Mouse (Mus musculus) gastrocnemius, postnatal 10 days (tissue): ENCODE data around the gene Rad18. TPM values are rescaled to one million over a fixed set of nuclear protein-coding genes. Genes with fewer than 3 reads are reported as not detected.
"Not testable (repeated sequence)": the region's sequence is repeated elsewhere in the genome, so short reads cannot be mapped to it uniquely, and the experiment has no call there.

Source experiments
- DNase-seq: peaks from one replicate; pipeline ENCODE4 v3.0.0; 2021; ENCODE audit warnings: mixed read lengths
- long read RNA-seq, 2 experiments: library from polyadenylated mRNA; stranded (forward); transcript quantifications; one replicate each; pipeline ENCODE4 v2.0.0; 2021
- total RNA-seq, 2 experiments: library from RNA; stranded (reverse); gene quantifications; 2 replicates each; pipeline ENCODE4 v1.2.3; 2021

The Rad18 gene
- total RNA-seq, result 1 to 10 TPM; 4.1 to 4.8 TPM
- long read RNA-seq, experiment 1, partial matches to known transcripts, result 0 of 3 reads
- long read RNA-seq, experiment 1, other reads (novel, unspliced or antisense), result 2 of 3 reads
- long read RNA-seq, experiment 2, result 0 reads

DNA sequence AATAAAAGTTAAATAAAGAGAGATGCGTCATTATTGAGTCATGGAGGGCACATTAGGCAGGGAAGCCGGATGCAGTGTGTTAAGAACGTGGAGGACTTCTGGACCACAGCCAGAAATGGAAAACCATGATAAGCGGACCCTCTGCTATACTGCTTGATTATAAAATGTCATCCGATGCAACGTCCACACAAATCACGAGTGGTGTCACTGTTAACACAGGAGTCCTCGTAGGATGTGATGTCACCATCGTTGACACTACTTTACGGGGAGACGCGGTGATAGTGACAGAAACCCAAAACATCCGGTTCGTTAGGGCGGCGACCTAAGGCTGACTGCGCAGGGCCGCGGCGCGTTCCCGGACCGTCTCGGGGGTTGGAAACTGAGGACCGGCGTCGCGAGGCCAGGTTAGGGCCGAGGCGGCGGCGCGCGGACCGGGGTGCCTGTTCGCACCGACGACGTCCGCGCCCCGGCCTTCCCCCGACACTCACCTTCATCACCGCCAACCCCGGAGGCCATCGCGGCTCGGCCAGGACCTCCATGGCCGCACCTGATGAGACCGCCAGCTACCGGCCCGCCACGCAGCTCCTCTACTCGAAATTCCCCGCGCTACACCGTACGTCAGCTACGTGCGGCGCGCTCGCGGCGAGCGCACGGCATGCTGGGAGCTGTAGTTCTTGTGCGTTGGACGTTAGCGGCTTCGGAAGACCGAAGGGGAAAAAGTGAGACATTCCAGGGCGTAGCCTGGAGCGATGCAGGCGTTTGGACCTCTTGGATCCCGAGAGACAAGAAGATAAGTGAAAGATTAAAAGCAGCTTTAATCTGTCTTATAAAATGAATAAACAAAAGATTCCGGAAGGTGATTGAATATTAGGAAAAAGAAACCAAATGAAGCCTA lies at the start of gene Rad18:
Rad18 (minus strand) TSS at position 631 of the 895 bp plus-strand sequence.
- peak; percentile 84 for DNase-seq

DNA sequence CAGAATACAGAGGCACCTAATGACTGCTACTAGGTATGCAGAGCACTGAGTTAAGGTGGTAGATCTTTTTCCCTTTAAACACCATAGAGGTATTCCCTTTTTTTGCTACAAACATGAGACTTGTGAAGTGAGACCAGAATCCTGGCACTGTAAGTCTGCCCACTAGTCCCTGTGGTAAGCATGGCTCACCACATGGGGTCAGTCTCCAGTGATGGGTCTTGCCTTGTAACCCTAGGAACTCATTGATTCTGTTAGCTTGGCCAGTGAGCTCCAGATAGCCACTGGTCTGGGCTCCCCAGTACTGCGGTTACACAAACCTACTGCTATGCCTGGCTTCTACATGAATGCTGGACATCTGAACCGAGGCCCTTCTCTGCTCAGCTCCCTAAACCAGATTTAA lies 45.8 kb upstream of the Rad18 start:
- no peak for DNase-seq

DNA sequence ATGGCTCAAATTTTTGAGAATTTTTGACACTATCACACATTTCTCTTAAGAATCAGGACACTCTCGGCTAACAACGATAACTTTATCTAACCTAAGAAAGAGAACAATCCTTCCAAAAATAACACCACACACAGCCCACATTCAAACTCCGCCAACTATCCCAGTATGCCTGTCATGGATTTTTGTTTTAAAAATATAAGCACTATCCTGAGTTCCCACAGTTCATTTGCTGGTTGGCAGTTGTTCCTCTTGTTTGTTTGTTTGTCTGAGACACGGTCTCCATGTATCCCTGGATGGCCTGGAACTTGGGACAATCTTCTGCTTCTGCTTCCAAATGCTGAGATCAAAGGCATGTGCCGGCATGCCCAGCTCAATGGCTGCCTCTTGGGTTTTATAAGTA lies 45.3 kb upstream of the Rad18 start:
- no peak for DNase-seq

DNA sequence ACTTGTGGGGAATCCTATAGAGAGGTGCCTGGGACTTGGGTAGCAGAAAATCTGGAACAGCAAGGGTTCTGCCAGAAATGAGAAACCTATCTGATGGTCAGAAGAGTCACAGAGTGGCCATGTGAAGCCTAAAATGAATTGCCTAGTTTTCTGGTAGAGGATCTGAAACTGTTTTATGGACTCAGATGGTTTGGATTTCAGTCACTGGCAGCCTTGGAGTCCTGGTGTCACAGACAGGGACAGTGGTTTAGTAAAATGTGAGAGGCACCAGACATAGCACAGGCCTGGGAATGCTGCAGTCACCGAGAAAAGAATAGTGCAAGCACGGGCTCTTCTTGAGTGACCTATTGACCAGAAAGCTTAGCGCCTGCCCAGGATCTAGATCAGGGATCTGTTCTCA lies 43.1 kb upstream of the Rad18 start:
- DNase-seq, result no peak

DNA sequence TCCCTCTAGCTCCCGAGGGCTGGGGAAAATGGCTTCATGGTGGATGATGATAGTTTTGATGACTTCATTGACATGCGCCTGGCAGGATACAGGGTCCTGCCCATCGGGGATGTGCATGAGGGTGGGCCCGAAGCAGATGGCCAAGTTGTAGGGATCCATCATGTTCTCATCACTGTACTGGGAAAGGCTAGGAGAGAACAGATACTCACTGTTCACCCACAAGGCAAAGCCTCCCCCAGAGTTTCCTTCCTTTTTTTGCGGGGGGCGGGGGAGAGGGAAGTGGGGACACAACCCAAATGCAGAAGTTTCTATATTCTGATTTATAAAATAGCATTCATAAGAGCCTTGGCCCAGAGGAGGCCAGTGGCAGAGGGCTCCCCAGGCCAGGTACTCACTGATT lies 42.4 kb upstream of the Rad18 start:
- no peak for DNase-seq

DNA sequence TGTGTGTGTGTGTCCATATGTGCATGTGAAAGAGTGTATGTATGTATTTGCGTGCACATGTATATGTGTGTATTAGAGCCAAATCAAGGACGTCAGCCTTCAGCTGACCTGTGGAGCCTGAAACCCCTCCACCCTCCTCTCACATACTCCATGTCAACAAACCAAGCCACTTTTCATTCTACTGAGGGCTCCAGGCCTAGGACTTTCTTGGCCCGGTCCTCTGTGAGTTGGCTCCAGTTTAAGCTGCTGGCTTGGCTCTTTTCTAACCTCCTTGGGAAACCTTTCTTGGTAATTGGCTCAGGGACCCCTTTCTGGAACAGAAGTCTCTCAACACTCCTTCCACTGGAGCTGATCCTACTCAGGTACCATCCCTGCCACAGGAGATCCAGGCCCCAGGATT lies 40.0 kb upstream of the Rad18 start:
- DNase-seq, result no peak

DNA sequence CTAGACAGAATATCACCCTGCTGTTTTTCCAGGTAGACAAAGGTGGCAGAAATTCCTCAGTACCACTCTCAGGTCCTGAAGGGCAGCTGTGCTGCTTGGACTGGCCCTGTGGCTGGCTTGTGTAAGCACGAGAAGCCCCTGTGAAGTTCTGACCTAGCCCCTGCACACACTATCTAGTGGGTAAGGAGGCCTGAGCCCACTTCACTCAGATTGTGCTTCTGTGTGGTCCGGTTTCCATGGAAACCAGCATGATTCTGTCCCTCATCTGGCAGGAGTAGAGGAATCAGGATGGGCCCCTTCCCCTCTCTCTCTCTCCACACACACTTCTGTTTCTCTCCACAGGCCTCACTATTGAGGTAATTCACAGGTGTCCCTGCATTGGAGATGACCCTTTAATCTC lies 38.6 kb upstream of the Rad18 start:
- no peak for DNase-seq

DNA sequence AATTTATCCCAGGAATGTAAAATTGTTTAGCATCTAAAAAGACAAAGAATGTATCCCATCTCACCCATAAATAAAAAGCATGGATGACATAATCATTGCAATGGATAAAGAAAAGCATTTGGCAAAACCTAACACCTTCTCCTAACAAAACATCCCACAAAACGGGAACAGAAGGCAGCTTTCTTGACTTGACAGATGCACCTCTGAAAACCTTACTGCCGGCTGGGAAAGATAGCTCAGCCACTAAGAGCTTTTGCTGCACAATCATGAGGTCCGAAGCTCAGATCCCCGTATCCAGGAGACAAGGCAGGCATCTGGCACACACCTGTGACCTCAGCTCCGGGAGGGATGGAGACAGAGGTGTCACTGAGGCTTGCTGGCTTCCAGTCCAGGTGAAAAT lies 37.5 kb upstream of the Rad18 start:
- no peak for DNase-seq

DNA sequence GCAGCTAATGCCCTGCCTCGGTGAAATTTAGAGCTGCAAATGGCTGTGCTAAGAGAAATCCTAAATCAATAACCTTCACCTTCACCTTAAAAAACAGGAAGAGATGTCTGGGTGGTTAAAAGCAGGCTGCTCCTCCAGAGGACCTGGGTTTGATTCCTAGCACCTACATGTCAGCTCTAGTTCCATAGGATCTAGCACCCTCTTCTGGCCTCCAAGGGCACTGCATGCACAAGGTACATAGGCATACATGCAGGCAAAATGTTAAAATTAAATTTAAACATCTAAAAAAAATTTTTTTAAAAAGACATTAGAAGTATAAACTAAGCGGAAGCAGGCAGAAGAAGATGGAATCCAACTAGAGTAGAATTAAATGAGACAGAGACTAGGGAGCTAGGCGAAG lies 35.9 kb upstream of the Rad18 start:
- DNase-seq, result no peak

DNA sequence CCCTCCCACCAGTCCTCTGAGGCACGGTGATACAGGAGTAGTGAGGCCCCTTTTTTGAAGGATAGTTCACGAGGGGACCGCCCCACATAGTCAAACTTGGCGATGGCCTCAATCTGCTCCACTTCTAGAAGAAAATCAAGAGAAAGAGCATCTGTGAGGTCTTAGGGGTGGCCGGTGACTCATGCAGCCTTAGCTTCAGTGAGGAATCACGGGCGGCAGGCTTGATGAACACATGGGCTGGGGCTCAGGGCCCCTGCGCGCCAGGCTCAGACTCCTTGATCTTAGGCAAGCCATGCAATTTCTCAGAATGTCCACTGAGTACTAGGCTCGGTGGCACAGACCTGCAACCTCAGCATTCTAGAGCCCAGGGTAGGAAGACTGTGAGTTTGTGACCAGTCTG lies 34.9 kb upstream of the Rad18 start:
- no peak for DNase-seq

DNA sequence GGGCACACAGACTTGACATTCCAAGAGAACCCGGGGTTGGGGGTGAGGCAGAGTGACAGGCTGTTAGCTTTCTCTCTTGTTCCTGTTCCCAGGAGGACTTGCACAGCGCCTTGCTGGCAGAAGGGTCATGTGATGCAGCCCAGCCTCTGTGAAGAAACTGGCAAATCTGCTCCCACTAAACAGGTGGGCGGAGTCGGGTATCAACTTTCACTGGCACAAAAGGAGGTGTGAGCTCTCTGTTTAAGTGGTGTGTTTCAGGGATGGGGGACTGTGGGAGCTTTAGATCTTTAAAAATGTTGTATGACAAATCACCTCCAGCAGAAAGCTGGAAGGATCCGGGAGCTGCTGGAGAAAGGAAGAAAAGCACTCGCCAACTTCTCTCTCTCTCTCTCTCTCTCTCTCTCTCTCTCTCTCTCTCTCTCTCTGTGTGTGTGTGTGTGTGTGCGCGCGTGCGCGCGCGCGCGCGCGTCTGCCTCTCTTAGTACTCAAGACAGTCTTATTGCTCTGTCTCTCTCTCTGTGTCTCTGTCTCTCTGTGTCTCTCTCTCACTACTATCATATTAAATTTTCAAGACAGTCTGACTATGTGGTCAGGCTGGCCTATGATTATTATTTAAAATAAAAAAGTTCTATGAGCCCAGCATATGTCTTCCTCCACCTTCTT lies 32.4 kb upstream of the Rad18 start:
- DNase-seq, result peak; percentile 22

DNA sequence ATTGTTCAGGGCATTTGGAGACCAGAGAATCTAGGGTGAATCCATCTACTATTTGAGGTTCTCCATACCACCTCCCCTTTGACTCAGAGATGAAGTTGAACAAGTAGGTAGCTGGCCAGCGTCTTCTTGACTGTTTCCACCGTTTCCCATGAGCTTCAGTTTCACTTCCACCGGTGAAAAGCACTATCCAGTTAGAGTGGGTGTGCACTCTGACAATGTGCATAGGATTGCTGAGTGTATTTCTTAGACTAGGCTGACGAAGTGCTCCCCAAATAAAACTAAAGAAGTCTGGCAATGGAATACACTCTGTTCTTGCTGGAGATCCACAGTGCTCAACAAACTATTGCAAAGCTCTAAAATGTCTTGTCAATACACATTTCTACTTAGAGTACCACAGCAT lies 29.0 kb upstream of the Rad18 start:
- no peak for DNase-seq

DNA sequence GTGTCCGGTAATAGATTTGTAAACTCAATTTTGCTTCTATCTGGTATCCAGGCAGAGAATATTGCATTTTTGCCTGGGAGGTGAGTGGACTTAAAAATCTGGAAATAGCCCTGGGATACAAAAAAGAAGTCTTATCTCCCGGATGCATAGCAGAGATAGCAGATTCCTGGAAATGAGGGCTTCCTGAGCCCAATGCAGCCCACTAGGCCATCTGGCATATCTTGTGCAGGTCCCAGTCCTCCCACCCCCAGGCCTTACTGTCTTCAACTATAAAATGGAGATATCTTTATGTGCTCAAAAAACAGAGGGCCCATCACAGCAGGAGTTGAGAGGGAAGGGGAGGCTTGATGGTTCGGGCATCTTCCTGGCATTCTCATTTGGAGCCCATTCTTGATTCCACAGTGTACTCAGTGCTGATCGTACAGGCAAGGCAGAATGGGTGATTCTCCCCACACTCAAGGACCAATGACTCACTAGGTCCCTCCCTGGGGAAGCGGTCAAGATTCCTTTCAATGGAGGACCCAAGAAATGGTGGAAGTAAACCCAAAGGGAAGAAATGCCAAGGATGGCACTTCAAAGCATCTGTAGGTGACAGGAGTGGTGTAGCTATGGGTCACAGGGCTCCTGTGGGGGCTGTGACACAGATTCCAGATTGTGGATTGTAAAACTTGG lies 24.1 kb upstream of the Rad18 start:
- DNase-seq, result no peak

DNA sequence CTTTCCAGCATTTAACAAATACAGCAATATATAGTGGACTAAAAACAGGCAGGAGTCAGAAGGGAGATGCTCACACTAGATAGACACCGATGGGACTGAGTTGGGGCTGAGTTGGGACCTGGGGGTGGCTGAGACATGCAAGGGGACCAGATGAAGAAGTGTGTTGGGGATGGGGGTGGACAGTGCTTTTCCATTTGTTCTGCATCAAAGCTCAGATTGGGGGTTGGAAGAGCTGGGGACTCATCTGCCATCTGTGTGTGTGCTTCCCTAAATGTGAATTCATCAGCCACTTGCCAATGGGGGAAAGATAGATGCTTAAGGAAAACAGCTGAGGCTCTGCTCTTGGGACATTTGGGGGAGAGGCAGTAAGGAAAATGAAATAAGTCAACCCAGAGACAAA lies 23.5 kb upstream of the Rad18 start:
- no peak for DNase-seq

DNA sequence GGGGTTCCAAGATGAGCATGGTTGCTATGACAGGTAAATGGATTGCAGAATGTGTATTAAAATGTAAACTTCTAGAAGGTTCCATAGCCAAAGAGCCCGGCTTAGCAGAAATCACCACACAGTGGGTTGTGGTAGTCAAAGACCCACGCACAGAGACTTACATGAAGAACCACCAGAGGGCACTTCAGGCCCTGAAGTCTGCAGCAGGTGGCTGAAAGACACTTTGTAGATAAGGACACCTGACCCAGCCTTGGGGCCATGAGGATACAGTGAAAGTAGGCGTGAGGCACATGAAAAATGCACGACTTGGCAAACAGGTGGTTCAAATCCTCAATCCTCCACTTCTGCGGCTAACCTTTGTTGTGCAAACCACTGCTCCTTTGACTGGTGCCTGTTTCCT lies 20.7 kb upstream of the Rad18 start:
- DNase-seq, result no peak

DNA sequence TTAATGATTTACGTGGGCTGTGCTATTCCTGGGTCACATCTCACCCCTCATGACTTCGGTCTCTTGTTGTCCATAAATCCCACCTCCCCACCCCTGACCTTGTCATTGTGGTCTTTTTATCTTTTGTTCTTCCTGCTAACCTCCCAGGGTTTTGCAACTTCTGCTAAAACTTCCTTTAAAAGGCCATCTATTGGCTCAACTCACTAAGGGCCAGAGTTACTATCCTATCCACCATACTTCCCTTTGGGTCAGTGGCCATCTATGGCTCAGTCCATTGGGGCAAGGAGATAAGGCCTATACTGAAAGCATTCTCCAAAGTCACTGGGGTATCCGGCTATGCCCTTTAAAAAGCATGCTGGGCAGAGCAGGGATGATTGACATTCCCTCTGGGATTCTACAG lies 17.5 kb upstream of the Rad18 start:
- DNase-seq, result no peak

DNA sequence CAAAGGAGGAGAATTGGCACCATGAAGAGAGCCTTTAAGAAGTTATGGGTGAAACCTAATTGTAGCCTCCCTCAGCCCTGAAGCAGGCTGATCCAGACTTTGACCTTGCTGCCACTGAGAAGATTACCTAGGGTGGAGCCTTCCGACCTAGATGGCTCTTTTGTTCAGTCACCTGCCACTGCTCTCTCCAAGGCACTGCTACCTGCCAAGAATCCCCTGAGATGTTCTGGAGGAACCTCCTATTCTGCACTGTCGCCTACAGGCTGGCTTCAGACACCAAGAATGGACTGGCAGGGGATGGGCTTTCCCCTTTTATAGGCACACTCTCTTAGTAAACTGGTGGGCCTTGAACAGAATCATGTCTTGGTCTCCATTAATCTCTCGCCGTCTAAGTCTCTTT lies 5.8 kb upstream of the Rad18 start:
- DNase-seq, result not testable (repeated sequence)

DNA sequence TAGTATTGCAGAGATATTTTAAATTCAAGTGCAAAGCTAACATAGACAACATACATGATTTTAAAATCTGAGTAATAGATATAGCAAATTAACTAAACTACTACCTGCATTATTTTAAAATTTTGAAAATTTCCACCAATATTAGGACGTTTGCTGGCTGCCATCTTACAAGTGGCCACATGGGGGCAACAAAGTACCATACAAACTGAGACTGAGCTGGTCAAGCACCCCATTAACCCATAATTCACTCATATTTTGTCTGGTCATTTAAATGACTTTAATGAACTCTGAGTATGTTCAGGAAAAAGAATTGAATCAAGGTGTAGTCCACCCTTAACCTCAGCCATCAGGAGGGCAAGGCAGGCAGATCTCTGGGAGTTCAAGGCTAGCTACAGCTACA lies 3.9 kb upstream of the Rad18 start:
- peak; percentile 64 for DNase-seq

DNA sequence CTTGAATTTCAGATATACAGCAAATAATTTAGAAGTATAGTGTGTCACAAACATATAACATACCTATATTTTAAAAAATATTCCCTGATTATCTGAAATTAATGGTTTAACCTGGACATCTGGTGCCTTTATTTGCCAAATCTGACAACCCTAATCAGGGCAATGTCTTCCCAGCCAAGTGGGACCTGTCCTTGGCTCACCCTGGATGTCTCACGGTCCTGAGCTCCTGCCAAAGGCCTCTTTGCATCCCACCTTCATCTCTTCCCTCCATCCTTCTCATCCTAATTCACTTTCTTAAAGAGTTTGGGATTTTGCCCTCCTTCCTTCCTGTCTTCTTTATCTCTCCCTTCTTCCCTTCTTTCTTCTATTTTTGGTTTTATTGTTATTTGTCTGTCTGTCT lies 2.6 kb upstream of the Rad18 start:
- DNase-seq, result no peak

DNA sequence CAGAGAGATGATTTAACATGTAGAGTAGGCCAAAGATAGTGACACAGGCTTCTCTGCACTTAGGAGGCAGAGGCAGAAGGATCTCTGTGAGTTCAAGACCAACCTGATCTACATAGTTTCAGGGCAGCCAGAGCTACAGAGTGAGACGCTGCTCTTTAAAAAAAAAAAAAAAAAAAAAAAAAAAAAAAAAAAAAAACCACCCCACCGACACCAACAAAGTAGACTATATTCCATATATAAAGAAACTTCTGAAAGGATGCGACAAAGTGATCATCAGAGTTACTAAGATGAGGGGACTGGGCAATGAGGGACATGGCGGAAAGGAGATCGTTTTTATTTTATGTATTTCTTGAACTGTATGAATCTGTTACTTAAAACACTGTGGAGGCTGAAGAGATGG lies 2.0 kb downstream of the Rad18 start:
- DNase-seq, result no peak

DNA sequence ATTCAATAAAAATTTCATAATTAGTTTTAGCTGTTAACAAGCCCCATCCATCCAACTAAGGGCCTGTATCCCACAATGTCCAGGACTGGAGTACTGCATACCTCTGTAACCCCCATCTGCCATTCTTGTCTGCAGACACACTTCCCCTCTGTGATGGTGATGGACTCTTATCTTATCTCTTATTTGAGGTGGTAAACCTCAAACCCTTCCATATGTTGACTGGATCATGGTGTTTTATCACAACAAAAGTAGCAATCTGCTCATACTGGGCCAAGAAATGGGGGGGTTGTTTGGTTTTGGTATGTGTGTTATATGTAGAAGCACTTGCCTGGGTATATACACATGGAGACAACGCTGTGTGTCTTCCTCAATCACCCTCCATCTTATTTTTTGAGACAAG lies 5.0 kb downstream of the Rad18 start:
- no peak for DNase-seq

DNA sequence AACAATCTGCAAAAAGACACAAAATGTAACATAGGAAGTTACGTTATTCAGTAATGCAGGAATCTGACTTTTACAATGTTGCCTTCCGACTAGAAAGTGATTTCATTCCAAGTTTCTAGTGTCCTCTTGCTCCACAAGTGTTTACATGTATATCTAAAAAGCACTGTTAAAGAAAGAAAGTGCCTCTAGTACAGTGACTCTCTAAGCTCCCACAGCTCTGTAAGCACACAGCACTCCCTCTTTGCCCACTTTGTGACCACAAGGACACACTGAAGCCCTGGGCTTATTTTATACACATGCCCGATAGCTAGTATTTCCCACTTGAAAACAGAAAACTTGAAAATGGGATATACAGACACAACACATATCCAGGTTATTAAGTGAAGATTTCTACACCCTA lies 8.5 kb downstream of the Rad18 start:
- DNase-seq, result no peak

DNA sequence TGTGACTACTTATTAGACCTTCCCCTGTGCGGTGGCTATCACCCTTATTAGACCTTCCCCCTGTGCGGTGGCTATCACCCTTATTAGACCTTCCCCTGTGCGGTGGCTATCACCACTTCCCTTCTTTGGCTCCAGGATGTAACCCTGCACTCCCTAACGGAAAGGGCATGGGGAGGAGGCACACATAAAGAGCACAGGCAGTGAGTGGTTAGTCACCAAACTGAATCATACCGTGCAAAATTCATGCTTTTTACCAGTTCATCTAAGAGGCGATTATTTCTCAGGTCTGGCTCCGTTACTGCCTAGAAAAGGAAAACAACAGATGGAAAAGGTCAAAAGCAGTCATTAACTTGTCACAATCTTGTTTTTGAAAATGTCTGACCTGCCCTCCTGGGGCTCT lies 10.0 kb downstream of the Rad18 start:
- no peak for DNase-seq
